Mouse (Mus musculus) hindbrain, embryonic 14.5 days (tissue): ENCODE results near the gene Serpinf1. TPM values are rescaled to one million over a fixed set of nuclear protein-coding genes. Genes with fewer than 3 reads are reported as not detected.
A peak's percentile ranks its signal among the peaks of the same experiment; 100 is the strongest.
"Not testable (repeated sequence)": the region's sequence is repeated elsewhere in the genome, so short reads cannot be mapped to it uniquely, and the experiment has no call there.

Source experiments
- ATAC-seq: fragments of 200-750 bp; cut with Nextera tagmentation; 2 replicates; pipeline ENCODE4 v1.8.0; 2017; ENCODE audit warnings: moderate number of reproducible peaks, mild to moderate bottlenecking, moderate TSS enrichment, moderate library complexity; ENCODE audit not compliant: low FRiP score
- DNase-seq: peaks from one replicate; pipeline ENCODE4 v3.0.0-alpha.2; 2015; ENCODE audit warnings: low spot score
- H3K27ac ChIP-seq: fragments of 300-500 bp; sonication (generic); 2 replicates; pipeline ENCODE4 v1.5.1; 2014; ENCODE audit warnings: mild to moderate bottlenecking, moderate library complexity
- H3K27me3 ChIP-seq: fragments of 300-500 bp; sonication (generic); 2 replicates; pipeline ENCODE4 v1.6.1; 2014; ENCODE audit warnings: mild to moderate bottlenecking, low read length, mixed read lengths; ENCODE audit not compliant: control insufficient read depth, insufficient read depth
- H3K36me3 ChIP-seq: fragments of 300-500 bp; sonication (generic); replicated peaks from 2 replicates; pipeline ENCODE4 v1.6.1; 2014; ENCODE audit not compliant: control insufficient read depth, insufficient read depth
- H3K4me1 ChIP-seq: fragments of 300-500 bp; sonication (generic); replicated peaks from 2 replicates; pipeline ENCODE4 v1.6.1; 2014; ENCODE audit warnings: antibody characterized with exemption, low read length, mixed read lengths; ENCODE audit not compliant: control insufficient read depth, insufficient read depth
- H3K4me2 ChIP-seq: fragments of 300-500 bp; sonication (generic); replicated peaks from 2 replicates; pipeline ENCODE4 v1.6.1; 2014; ENCODE audit warnings: mild to moderate bottlenecking, moderate library complexity
- H3K4me3 ChIP-seq: fragments of 300-500 bp; sonication (generic); replicated peaks from 2 replicates; pipeline ENCODE4 v1.5.1; 2014; ENCODE audit warnings: mild to moderate bottlenecking, low read length
- H3K9ac ChIP-seq: fragments of 300-500 bp; sonication (generic); 2 replicates; pipeline ENCODE4 v1.6.1; 2014
- H3K9me3 ChIP-seq: fragments of 300-500 bp; sonication (generic); 2 replicates; pipeline ENCODE4 v1.6.1; 2016; ENCODE audit warnings: low read length; ENCODE audit not compliant: control insufficient read depth
- WGBS: fragments of 180-500 bp; shearing (Covaris S2); extraction: QIAGEN DNeasy Blood & Tissue Kit; methylation state at CpG from one replicate; pipeline ENCODE4 v1.1.7; 2014; 5-methylcytosine and 5-hydroxymethylcytosine counted together
- polyA plus RNA-seq: library from polyadenylated mRNA; unstranded; fragments of >200 nt; fragmentation: Nextera tagmentation; extraction: Ambion mirVana; gene quantifications from 2 replicates; pipeline ENCODE4 v1.2.1, GENCODE M21; 2014

Gene Serpinf1
- polyA plus RNA-seq, 1 experiment from 2014 or later = 66.1 TPM

- WGBS = 25% methylated on average over 3 of the region's 3 CpGs
- peak; percentile 45 for DNase-seq
Observed at GRCm38 (mm10) chr11:75458169-75458568, 35.7 kb upstream of the Serpinf1 start.

GRCm38 (mm10) chr11:75456440-75456871 is 34.0 kb upstream of the Serpinf1 start:
- no peaks in the 10 kb centered on the region for H3K9me3 ChIP-seq
- no peak overlapping the region for H3K9ac ChIP-seq
- ATAC-seq (no peak), DNase-seq (no peak)
- H3K4me2 ChIP-seq = no peak overlapping the region
- H3K27ac ChIP-seq = no peak overlapping the region
- no peaks in the 10 kb centered on the region for H3K36me3 ChIP-seq
- H3K4me1 ChIP-seq = peaks cover 20% of the 10 kb centered on the region
- no peaks in the 10 kb centered on the region for H3K27me3 ChIP-seq
- H3K4me3 ChIP-seq = no peak overlapping the region
- WGBS = 86% methylated on average over 7 of the region's 7 CpGs

More at GRCm38 (mm10) chr11:75458169-75458568, 35.7 kb upstream of the Serpinf1 start:
- ATAC-seq = no peak
- H3K4me1 ChIP-seq = peaks cover 32% of the 10 kb centered on the region
- no peaks in the 10 kb centered on the region for H3K27me3 ChIP-seq
- H3K27ac ChIP-seq = no peak overlapping the region
- H3K4me3 ChIP-seq = no peak overlapping the region
- no peak overlapping the region for H3K9ac ChIP-seq
- no peak overlapping the region for H3K4me2 ChIP-seq
- H3K9me3 ChIP-seq = no peaks in the 10 kb centered on the region
- no peaks in the 10 kb centered on the region for H3K36me3 ChIP-seq

- not testable (repeated sequence) for H3K9me3 ChIP-seq, H3K27me3 ChIP-seq, ATAC-seq, DNase-seq, H3K36me3 ChIP-seq, H3K27ac ChIP-seq, H3K4me3 ChIP-seq, H3K4me2 ChIP-seq, H3K9ac ChIP-seq
- WGBS = 89% methylated on average over 2 of the region's 2 CpGs
- H3K4me1 ChIP-seq = peaks cover 20% of the 10 kb centered on the region
Observed at GRCm38 (mm10) chr11:75455971-75456370, 33.5 kb upstream of the Serpinf1 start.

- Histone ChIP-seq H3K9me3 (no peaks in the 10 kb centered on the region), H3K27ac (no peak overlapping the region; the same call in 1 of the 2 replicates), H3K9ac (peak overlapping the region; percentile 78), H3K4me1 (peaks cover 19% of the 10 kb centered on the region), H3K36me3 (no peaks in the 10 kb centered on the region; the same call in 1 of the 2 replicates), H3K4me3 (peak overlapping the region; percentile 78), H3K27me3 (no peaks in the 10 kb centered on the region), H3K4me2 (peak overlapping the region; percentile 94)
- DNase-seq (no peak), ATAC-seq (no peak; the same call in 1 of the 2 replicates)
- WGBS = 77% methylated on average over 10 of the region's 10 CpGs
Observed at GRCm38 (mm10) chr11:75455041-75455736, 32.7 kb upstream of the Serpinf1 start.

GRCm38 (mm10) chr11:75453991-75454930 is 31.8 kb upstream of the Serpinf1 start, which contains the start of gene Wdr81:
Gene Wdr81 (minus strand): TSS chr11:75454717.
- ATAC-seq (peak; percentile 94), DNase-seq (peak; percentile 84)
- H3K4me1 ChIP-seq = peaks cover 14% of the 10 kb centered on the region
- no peaks in the 10 kb centered on the region for H3K27me3 ChIP-seq
- H3K9ac ChIP-seq = peak within 1 kb of the TSS; percentile 78
- H3K27ac ChIP-seq = no peak within 1 kb of the TSS; the same call in 1 of the 2 replicates
- H3K4me2 ChIP-seq = peak within 1 kb of the TSS; percentile 94
- H3K36me3 ChIP-seq = peaks cover 4% of the 10 kb centered on the region
- no peaks in the 10 kb centered on the region for H3K9me3 ChIP-seq
- peak within 1 kb of the TSS; percentile 78 for H3K4me3 ChIP-seq
- 3% methylated on average over 56 of the region's 56 CpGs for WGBS

- peaks cover 17% of the 10 kb centered on the region for H3K36me3 ChIP-seq
- H3K9me3 ChIP-seq = no peaks in the 10 kb centered on the region
- peak overlapping the region; percentile 94 for H3K4me2 ChIP-seq
- peaks cover 14% of the 10 kb centered on the region for H3K4me1 ChIP-seq
- H3K4me3 ChIP-seq = no peak overlapping the region; the same call in 1 of the 2 replicates
- WGBS = 94% methylated on average over 31 of the region's 31 CpGs
- no peak for ATAC-seq
- H3K27me3 ChIP-seq = no peaks in the 10 kb centered on the region
- no peak for DNase-seq
- no peak overlapping the region for H3K27ac ChIP-seq
- H3K9ac ChIP-seq = no peak overlapping the region
Observed at GRCm38 (mm10) chr11:75452812-75453557, 30.5 kb upstream of the Serpinf1 start.

GRCm38 (mm10) chr11:75452081-75452480 is 29.6 kb upstream of the Serpinf1 start:
- ATAC-seq (no peak), DNase-seq (no peak)
- no peaks in the 10 kb centered on the region for H3K27me3 ChIP-seq
- H3K4me1 ChIP-seq = peaks cover 14% of the 10 kb centered on the region
- H3K4me2 ChIP-seq = no peak overlapping the region
- no peak overlapping the region for H3K27ac ChIP-seq
- no peaks in the 10 kb centered on the region for H3K9me3 ChIP-seq
- WGBS = 93% methylated on average over 8 of the region's 8 CpGs
- H3K36me3 ChIP-seq = peaks cover 24% of the 10 kb centered on the region
- no peak overlapping the region for H3K4me3 ChIP-seq
- no peak overlapping the region for H3K9ac ChIP-seq

GRCm38 (mm10) chr11:75450936-75451335 is 28.4 kb upstream of the Serpinf1 start:
- Histone ChIP-seq H3K4me1 (peaks cover 14% of the 10 kb centered on the region), H3K4me3 (no peak overlapping the region), H3K36me3 (peaks cover 33% of the 10 kb centered on the region), H3K9me3 (no peaks in the 10 kb centered on the region), H3K4me2 (no peak overlapping the region), H3K9ac (no peak overlapping the region; the same call in 1 of the 2 replicates), H3K27me3 (no peaks in the 10 kb centered on the region), H3K27ac (no peak overlapping the region)
- ATAC-seq (no peak), DNase-seq (no peak)
- 86% methylated on average over 15 of the region's 15 CpGs for WGBS
